Mouse (Mus musculus) kidney, postnatal 0 days (tissue): Measurements from ENCODE around the gene Slc4a5. TPM values are rescaled to one million over a fixed set of nuclear protein-coding genes. Genes with fewer than 3 reads are reported as not detected.

Experiments
- ATAC-seq: fragments of 200-750 bp; cut with Nextera tagmentation; replicated peaks from 2 replicates; pipeline ENCODE4 v1.8.0; 2017; ENCODE audit warnings: low read depth, moderate number of reproducible peaks, moderate TSS enrichment, moderate library complexity; ENCODE audit not compliant: low FRiP score
- DNase-seq: peaks from one replicate; pipeline ENCODE4 v3.0.0-alpha.2; 2016; ENCODE audit warnings: low spot score
- H3K27ac ChIP-seq: fragments of 300-500 bp; sonication (generic); 2 replicates; pipeline ENCODE4 v1.5.1; 2014; ENCODE audit warnings: mild to moderate bottlenecking
- H3K27me3 ChIP-seq: fragments of 300-500 bp; sonication (generic); 2 replicates; pipeline ENCODE4 v1.6.1; 2014; ENCODE audit warnings: low read length, mixed read lengths; ENCODE audit not compliant: insufficient read depth
- H3K36me3 ChIP-seq: fragments of 300-500 bp; sonication (generic); 2 replicates; pipeline ENCODE4 v1.6.1; 2014; ENCODE audit warnings: low read length, mixed read lengths; ENCODE audit not compliant: insufficient read depth
- H3K4me1 ChIP-seq: fragments of 300-500 bp; sonication (generic); replicated peaks from 2 replicates; pipeline ENCODE4 v1.6.1; 2014; ENCODE audit warnings: antibody characterized with exemption, low read length, mixed read lengths; ENCODE audit not compliant: insufficient read depth
- H3K4me2 ChIP-seq: fragments of 300-500 bp; sonication (generic); 2 replicates; pipeline ENCODE4 v1.6.1; 2014; ENCODE audit warnings: mild to moderate bottlenecking, low read length, moderate library complexity, mixed read lengths
- H3K4me3 ChIP-seq: fragments of 300-500 bp; sonication (generic); replicated peaks from 2 replicates; pipeline ENCODE4 v1.5.1; 2014; ENCODE audit warnings: low read depth, low read length
- H3K9ac ChIP-seq: fragments of 300-500 bp; sonication (generic); 2 replicates; pipeline ENCODE4 v1.6.1; 2014; ENCODE audit warnings: low read depth, low read length
- H3K9me3 ChIP-seq: fragments of 300-500 bp; sonication (generic); replicated peaks from 2 replicates; pipeline ENCODE4 v1.6.1; 2016; ENCODE audit warnings: low read length, inconsistent platforms, mixed read lengths
- CTCF ChIP-seq: IDR thresholded peaks from 2 replicates; pipeline ENCODE4 v1.5.1; 2016; ENCODE audit warnings: antibody characterized with exemption, low read depth, mild to moderate bottlenecking, moderate library complexity
- WGBS: fragments of 180-500 bp; shearing (Covaris S2); extraction: QIAGEN DNeasy Blood & Tissue Kit; methylation state at CpG from one replicate; pipeline ENCODE4 v1.1.7; 2014; 5-methylcytosine and 5-hydroxymethylcytosine counted together
- polyA plus RNA-seq: library from polyadenylated mRNA; unstranded; fragments of >200 nt; fragmentation: Nextera tagmentation; extraction: Ambion mirVana; gene quantifications from 2 replicates; pipeline ENCODE4 v1.2.1, GENCODE M21; 2015

Slc4a5 gene
- polyA plus RNA-seq, 1 experiment from 2014 or later, result 0.86 TPM

- H3K4me3 ChIP-seq, result no peak overlapping the region
- H3K27me3 ChIP-seq, result no peaks in the 10 kb centered on the region
- H3K9me3 ChIP-seq, result no peaks in the 10 kb centered on the region
- DNase-seq (no peak), ATAC-seq (no peak)
- no peak overlapping the region for H3K9ac ChIP-seq
- WGBS, result 63% methylated on average over 6 of the region's 6 CpGs
- H3K4me1 ChIP-seq, result no peaks in the 10 kb centered on the region; the same call in 1 of the 2 replicates
- no peak overlapping the region for H3K4me2 ChIP-seq
- TF ChIP-seq CTCF, result no peak
- H3K27ac ChIP-seq, result no peak overlapping the region
- no peaks in the 10 kb centered on the region for H3K36me3 ChIP-seq
These were observed 25.5 kb downstream of the Slc4a5 start for GRCm38 (mm10) chr6:83245134-83245533.

- ATAC-seq (no peak), DNase-seq (no peak)
- H3K27ac ChIP-seq, result no peak overlapping the region
- 93% methylated on average over 1 of the region's 1 CpGs for WGBS
- H3K4me3 ChIP-seq, result no peak overlapping the region
- no peaks in the 10 kb centered on the region for H3K27me3 ChIP-seq
- H3K9me3 ChIP-seq, result no peaks in the 10 kb centered on the region
- H3K36me3 ChIP-seq, result no peaks in the 10 kb centered on the region
- no peaks in the 10 kb centered on the region; the same call in 1 of the 2 replicates for H3K4me1 ChIP-seq
- no peak overlapping the region for H3K9ac ChIP-seq
- no peak for TF ChIP-seq CTCF
- no peak overlapping the region for H3K4me2 ChIP-seq
These were observed 26.4 kb downstream of the Slc4a5 start for GRCm38 (mm10) chr6:83245997-83246396.

- no peak overlapping the region for H3K4me2 ChIP-seq
- H3K4me1 ChIP-seq, result no peaks in the 10 kb centered on the region; the same call in 1 of the 2 replicates
- H3K9me3 ChIP-seq, result no peaks in the 10 kb centered on the region
- WGBS, result 90% methylated on average over 4 of the region's 4 CpGs
- DNase-seq (no peak), ATAC-seq (no peak)
- H3K9ac ChIP-seq, result no peak overlapping the region
- no peak overlapping the region for H3K27ac ChIP-seq
- H3K4me3 ChIP-seq, result no peak overlapping the region
- no peaks in the 10 kb centered on the region for H3K27me3 ChIP-seq
- TF ChIP-seq CTCF, result no peak
- H3K36me3 ChIP-seq, result no peaks in the 10 kb centered on the region
These were observed 27.1 kb downstream of the Slc4a5 start for GRCm38 (mm10) chr6:83246750-83247149.

GRCm38 (mm10) chr6:83247153-83247552 lies 27.5 kb downstream of the Slc4a5 start:
- Histone ChIP-seq H3K4me3 (no peak overlapping the region), H3K9ac (no peak overlapping the region), H3K4me2 (no peak overlapping the region), H3K27ac (no peak overlapping the region), H3K9me3 (no peaks in the 10 kb centered on the region), H3K36me3 (no peaks in the 10 kb centered on the region), H3K27me3 (no peaks in the 10 kb centered on the region), H3K4me1 (no peaks in the 10 kb centered on the region; the same call in 1 of the 2 replicates)
- ATAC-seq, result no peak
- no peak for DNase-seq
- 90% methylated on average over 2 of the region's 2 CpGs for WGBS
- no peak for TF ChIP-seq CTCF

GRCm38 (mm10) chr6:83254242-83254641 lies 34.6 kb downstream of the Slc4a5 start:
- no peaks in the 10 kb centered on the region for H3K27me3 ChIP-seq
- no peaks in the 10 kb centered on the region for H3K9me3 ChIP-seq
- H3K9ac ChIP-seq, result no peak overlapping the region
- H3K4me3 ChIP-seq, result no peak overlapping the region
- WGBS, result 43% methylated on average over 7 of the region's 7 CpGs
- no peaks in the 10 kb centered on the region for H3K36me3 ChIP-seq
- ATAC-seq (peak; percentile 43; the same call in 1 of the 2 replicates), DNase-seq (no peak)
- H3K4me1 ChIP-seq, result no peaks in the 10 kb centered on the region
- H3K4me2 ChIP-seq, result no peak overlapping the region
- no peak for TF ChIP-seq CTCF
- 0 out of 2 replicates have a peak overlapping the region, but pooled peaks have one; percentile 11 for H3K27ac ChIP-seq

- Histone ChIP-seq H3K9ac (no peak overlapping the region), H3K4me3 (no peak overlapping the region), H3K36me3 (no peaks in the 10 kb centered on the region), H3K27ac (no peak overlapping the region), H3K4me2 (no peak overlapping the region), H3K4me1 (no peaks in the 10 kb centered on the region), H3K27me3 (no peaks in the 10 kb centered on the region), H3K9me3 (no peaks in the 10 kb centered on the region)
- TF ChIP-seq CTCF, result peak; percentile 18; the same call in 1 of the 2 replicates
- ATAC-seq, result no peak
- no peak for DNase-seq
- WGBS, result 79% methylated on average over 1 of the region's 1 CpGs
These were observed 44.9 kb downstream of the Slc4a5 start for GRCm38 (mm10) chr6:83264516-83264915.

- H3K36me3 ChIP-seq, result no peaks in the 10 kb centered on the region
- no peaks in the 10 kb centered on the region for H3K27me3 ChIP-seq
- DNase-seq, result peak; percentile 53
- H3K9ac ChIP-seq, result no peak overlapping the region
- no peaks in the 10 kb centered on the region for H3K9me3 ChIP-seq
- H3K27ac ChIP-seq, result no peak overlapping the region
- H3K4me1 ChIP-seq, result no peaks in the 10 kb centered on the region
- no peak for ATAC-seq
- no peak overlapping the region for H3K4me2 ChIP-seq
- H3K4me3 ChIP-seq, result no peak overlapping the region
- TF ChIP-seq CTCF, result peak; percentile 72
These were observed 45.6 kb downstream of the Slc4a5 start for GRCm38 (mm10) chr6:83265253-83265652.
